In the genomic region with DNA sequence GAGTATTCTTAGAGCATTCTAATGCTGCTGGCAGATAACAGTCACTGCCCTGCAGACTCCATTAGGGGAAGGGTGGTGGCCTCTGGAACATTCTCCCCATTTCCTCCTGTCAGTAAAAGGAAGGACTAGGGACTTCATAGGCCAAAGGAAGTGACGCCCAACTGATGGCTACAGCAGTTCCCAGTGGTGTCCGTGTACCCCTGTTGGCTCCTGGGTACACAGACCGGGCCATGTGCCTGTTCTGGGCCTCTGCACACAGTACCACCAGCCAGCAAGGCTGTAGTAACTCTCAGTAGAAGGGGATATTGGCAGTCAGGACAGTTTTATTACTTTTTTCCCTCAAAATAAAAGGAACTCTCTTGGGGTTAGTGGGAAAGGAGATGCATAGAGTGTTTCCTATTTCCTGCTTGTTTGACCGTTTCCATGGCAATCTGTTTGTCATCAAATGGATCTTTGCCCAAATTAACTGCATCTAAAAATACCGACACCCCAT, we compare ENCODE assay signal across 9 mouse cellular contexts.
DNase-seq lines count a peak whose midpoint lies in the region; ATAC-seq and TF ChIP-seq lines count a peak whose summit lies in the region.
"Had no signal": no experiment of that assay in that cellular context is flagged by ENCODE, and none has a peak within 500 bp of the region (broad histone marks: within the 10 kb centered on the region; RNA-seq: fewer than 3 reads in every experiment).

No protein-coding gene starts in this region.

- no peaks in the 10 kb centered on the region for H3K36me3 ChIP-seq in liver, embryonic 16.5 days (ENCODE audit: control insufficient read depth, insufficient read depth)
- H3K36me3 ChIP-seq in hindbrain, postnatal 0 days (ENCODE audit: insufficient read depth, low read length): no peaks in the 10 kb centered on the region

- ATAC-seq in liver, embryonic 16.5 days (ENCODE audit: low read depth): peak; percentile 18; the same call in 1 of the 2 replicates
- ATAC-seq in hindbrain, postnatal 0 days: no peak
- ATAC-seq: forebrain, embryonic 16.5 days had no signal

- DNase-seq in 416B (ENCODE audit: low read depth): peak; percentile 58
- peak; percentile 31 for DNase-seq in NIH3T3 (ENCODE audit: low read depth)
- DNase-seq in heart, postnatal 25 days (ENCODE audit: low spot score): peak; percentile 75
- no peak for DNase-seq in yolk sac, embryonic 10.5 days (ENCODE audit: low spot score)
- no peak for DNase-seq in hindbrain, postnatal 0 days (ENCODE audit: low spot score)
- DNase-seq in thymus, adult 18-20 months: no peak
- no peak for DNase-seq in retina, postnatal 1 day

- WGBS in liver, embryonic 16.5 days (ENCODE audit: insufficient replicate concordance): 43% methylated on average over 5 of the region's 5 CpGs
- WGBS in hindbrain, postnatal 0 days: 79% methylated on average over 5 of the region's 5 CpGs

- H3K27ac ChIP-seq in liver, embryonic 16.5 days (ENCODE audit: low read length): 0 out of 2 replicates have a peak overlapping the region, but pooled peaks have one; percentile 8
- H3K27ac ChIP-seq in hindbrain, postnatal 0 days: no peak overlapping the region

- no peak for TF ChIP-seq CTCF in hindbrain, postnatal 0 days (IDR thresholded peaks at IDR 0.05; ENCODE audit: low read depth)

- no peak overlapping the region for H3K4me3 ChIP-seq in liver, embryonic 16.5 days (ENCODE audit: low read depth, low read length)
- no peak overlapping the region for H3K4me3 ChIP-seq in hindbrain, postnatal 0 days (ENCODE audit: low read length)

- no peaks in the 10 kb centered on the region for H3K27me3 ChIP-seq in liver, embryonic 16.5 days (ENCODE audit: control insufficient read depth, insufficient read depth, low read depth, low read length)
- H3K27me3 ChIP-seq in hindbrain, postnatal 0 days (ENCODE audit: insufficient read depth, low read length): no peaks in the 10 kb centered on the region

- H3K9ac ChIP-seq in liver, embryonic 16.5 days (ENCODE audit: low read depth, low read length): no peak overlapping the region
- no peak overlapping the region for H3K9ac ChIP-seq in hindbrain, postnatal 0 days (replicated peaks; ENCODE audit: low read length)

- intact Hi-C loops in heart, postnatal 25 days (cut with DNase I): loop anchor here (2.0 to 5.0 kb wide), 2 partner anchors 17 to 208 kb away; no protein-coding TSS in a partner anchor

- H3K9me3 ChIP-seq in liver, embryonic 16.5 days (replicated peaks; ENCODE audit: control insufficient read depth, low read length): no peaks in the 10 kb centered on the region
- H3K9me3 ChIP-seq in hindbrain, postnatal 0 days (ENCODE audit: low read length): no peaks in the 10 kb centered on the region

- H3K4me2 ChIP-seq in liver, embryonic 16.5 days (ENCODE audit: low read depth, low read length): no peak overlapping the region
- no peak overlapping the region for H3K4me2 ChIP-seq in hindbrain, postnatal 0 days (ENCODE audit: low read depth, low read length)

- peaks cover 14% of the 10 kb centered on the region for H3K4me1 ChIP-seq in liver, embryonic 16.5 days (ENCODE audit: control insufficient read depth, low read depth, low read length)
- H3K4me1 ChIP-seq in hindbrain, postnatal 0 days (ENCODE audit: insufficient read depth, low read length): no peaks in the 10 kb centered on the region; the same call in 1 of the 2 replicates

Comparison
In these comparisons a context has a peak if more than half of its experiments do, and no peak if none do; other contexts are left out.
1. DNase-seq: peak in 416B (single experiment), NIH3T3 (single experiment) and heart, postnatal 25 days (single experiment); none in yolk sac, embryonic 10.5 days (single experiment), hindbrain, postnatal 0 days (single experiment), thymus, adult 18-20 months (0 of 2) and retina, postnatal 1 day (single experiment).